Mouse (Mus musculus): Measurements from ENCODE around the gene Usp30. TPM values are rescaled to one million over a fixed set of nuclear protein-coding genes. Genes with fewer than 3 reads are reported as not detected.

The Usp30 gene
- polyA plus RNA-seq, 1 experiment, result 11.2 TPM

DNA sequence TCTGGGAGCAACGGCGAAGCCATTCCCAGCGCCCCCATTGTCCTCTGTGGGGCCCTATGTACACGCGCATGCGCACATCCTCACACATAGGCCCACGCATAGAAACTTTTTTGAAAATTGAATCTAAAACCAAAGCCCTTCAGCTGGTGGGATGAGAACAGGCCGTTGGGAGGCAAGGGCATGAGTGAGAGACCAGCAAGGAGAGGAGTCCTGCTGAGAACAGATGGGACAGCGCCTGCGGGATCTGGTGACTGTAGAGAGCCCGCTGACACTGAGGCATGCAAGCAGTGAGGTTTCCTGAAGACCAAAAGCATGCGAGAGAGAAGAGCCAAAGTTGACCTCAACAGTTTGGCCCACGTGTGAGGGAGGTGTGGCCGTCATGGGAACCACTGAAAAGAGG lies 20.2 kb downstream of the Usp30 start:
- no peak overlapping the region for H3ac ChIP-seq (ENCODE audit: control insufficient read depth, insufficient read length, low read depth)
- no peaks in the 10 kb centered on the region for H3K79me2 ChIP-seq (ENCODE audit: control insufficient read depth, insufficient read depth)
- TF ChIP-seq CEBPB (IDR thresholded peaks at IDR 0.05; ENCODE audit: low read depth), result no peak
- no peak overlapping the region for H3K4me3 ChIP-seq (ENCODE audit: insufficient read depth, poor library complexity, severe bottlenecking)
- peaks cover 19% of the 10 kb centered on the region for H3K27me3 ChIP-seq (ENCODE audit: control insufficient read depth, insufficient read depth, insufficient read length)
- no peaks in the 10 kb centered on the region for H3K79me3 ChIP-seq (ENCODE audit: low read depth)
- H3K36me3 ChIP-seq (ENCODE audit: control insufficient read depth, insufficient read depth), result no peaks in the 10 kb centered on the region

DNA sequence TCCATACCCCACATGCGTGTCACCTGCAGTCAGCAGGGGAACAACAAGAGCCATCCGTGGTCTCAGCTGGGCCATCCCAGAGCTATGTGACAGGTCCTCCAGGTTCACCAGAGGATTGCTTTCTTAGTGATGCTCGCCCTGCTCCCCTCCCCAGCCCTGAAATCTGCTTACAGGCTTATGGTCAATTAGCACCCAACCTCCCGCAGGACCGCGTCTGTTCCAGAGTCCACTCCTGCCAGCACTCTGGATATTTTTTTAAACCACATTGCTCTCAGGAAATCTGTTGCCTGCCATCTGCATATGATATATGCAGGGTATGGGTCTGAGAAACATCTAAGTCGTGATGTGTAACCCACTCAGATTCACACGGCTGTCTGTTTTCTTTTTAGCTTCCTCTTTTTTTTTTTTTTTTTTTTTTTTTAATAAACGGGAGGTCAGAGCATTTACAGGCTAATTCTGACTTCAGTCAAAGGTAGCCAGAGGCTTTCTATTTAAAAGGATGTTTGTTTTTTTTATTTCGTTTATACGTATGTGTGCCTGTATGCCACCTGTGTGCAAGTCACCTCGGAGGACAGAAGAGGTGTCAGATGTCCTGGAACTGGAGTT lies 22.7 kb downstream of the Usp30 start:
- no peaks in the 10 kb centered on the region for H3K79me2 ChIP-seq (ENCODE audit: control insufficient read depth, insufficient read depth)

DNA sequence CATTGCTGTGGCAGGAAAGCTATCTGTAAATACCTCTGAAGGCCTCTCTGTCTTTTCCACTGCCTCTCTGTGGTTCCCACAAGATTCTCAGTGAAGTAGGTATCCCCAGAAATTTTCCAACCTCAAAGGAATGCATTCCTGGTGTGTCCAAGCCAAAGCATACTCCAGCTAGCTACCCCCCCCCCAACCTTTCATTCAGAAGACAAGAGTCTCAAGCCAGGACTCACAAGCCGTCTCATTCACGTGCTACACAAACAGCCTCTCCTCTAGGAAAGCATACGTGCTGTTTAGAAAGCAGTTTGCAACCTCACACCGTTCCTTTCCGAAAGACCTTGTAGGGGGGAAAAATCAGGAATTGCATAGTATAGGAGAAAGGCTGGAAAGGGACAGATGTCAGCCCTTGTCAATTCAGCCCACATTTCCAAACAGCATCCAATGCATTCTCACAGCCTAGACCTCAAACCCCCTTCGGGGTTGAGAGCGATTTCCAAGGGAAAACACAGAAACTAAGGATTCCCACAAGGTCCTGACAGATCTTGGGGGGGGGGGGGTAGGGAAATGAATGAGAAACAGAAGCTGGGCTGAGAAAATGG lies 25.3 kb downstream of the Usp30 start:
- H3K79me3 ChIP-seq (ENCODE audit: low read depth), result no peaks in the 10 kb centered on the region
- peaks cover 23% of the 10 kb centered on the region for H3K27me3 ChIP-seq (ENCODE audit: control insufficient read depth, insufficient read depth, insufficient read length)
- H3K36me3 ChIP-seq (ENCODE audit: control insufficient read depth, insufficient read depth), result no peaks in the 10 kb centered on the region
- H3K79me2 ChIP-seq (ENCODE audit: control insufficient read depth, insufficient read depth), result no peaks in the 10 kb centered on the region
- TF ChIP-seq USF1 (IDR thresholded peaks at IDR 0.05; ENCODE audit: low read depth), result no peak
- no peak for TF ChIP-seq CEBPB (IDR thresholded peaks at IDR 0.05; ENCODE audit: low read depth)
- TF ChIP-seq FOSL1 (IDR thresholded peaks at IDR 0.05; ENCODE audit: insufficient read depth, low read length, poor library complexity, severe bottlenecking), result no peak
- no peak for TF ChIP-seq MYOD1 (IDR thresholded peaks at IDR 0.05; ENCODE audit: control insufficient read depth, insufficient read length, low read depth)
- TF ChIP-seq MAX (IDR thresholded peaks at IDR 0.05), result no peak
- no peak for TF ChIP-seq MYOG (IDR thresholded peaks at IDR 0.05; ENCODE audit: control insufficient read depth, extremely low read depth, insufficient read length)
- TF ChIP-seq CTCF (IDR thresholded peaks at IDR 0.05; ENCODE audit: control insufficient read depth, insufficient read depth, insufficient read length), result no peak
- H3K4me3 ChIP-seq (ENCODE audit: insufficient read depth, poor library complexity, severe bottlenecking), result no peak overlapping the region
- no peak overlapping the region for H3ac ChIP-seq (ENCODE audit: control insufficient read depth, insufficient read length, low read depth)

More for the DNA sequence above, 22.7 kb downstream of the Usp30 start:
- Histone ChIP-seq H3K4me3 (ENCODE audit: insufficient read depth, poor library complexity, severe bottlenecking) (no peak overlapping the region), H3ac (ENCODE audit: control insufficient read depth, insufficient read length, low read depth) (no peak overlapping the region), H3K27me3 (ENCODE audit: control insufficient read depth, insufficient read depth, insufficient read length) (peaks cover 16% of the 10 kb centered on the region), H3K79me3 (ENCODE audit: low read depth) (no peaks in the 10 kb centered on the region), H3K36me3 (ENCODE audit: control insufficient read depth, insufficient read depth) (no peaks in the 10 kb centered on the region)
- no peak for TF ChIP-seq CEBPB (IDR thresholded peaks at IDR 0.05; ENCODE audit: low read depth)
- TF ChIP-seq MYOD1 (IDR thresholded peaks at IDR 0.05; ENCODE audit: control insufficient read depth, insufficient read length, low read depth), result no peak
- TF ChIP-seq MYOG (IDR thresholded peaks at IDR 0.05; ENCODE audit: control insufficient read depth, extremely low read depth, insufficient read length), result no peak
- no peak for TF ChIP-seq CTCF (IDR thresholded peaks at IDR 0.05; ENCODE audit: control insufficient read depth, insufficient read depth, insufficient read length)
- no peak for TF ChIP-seq FOSL1 (IDR thresholded peaks at IDR 0.05; ENCODE audit: insufficient read depth, low read length, poor library complexity, severe bottlenecking)

DNA sequence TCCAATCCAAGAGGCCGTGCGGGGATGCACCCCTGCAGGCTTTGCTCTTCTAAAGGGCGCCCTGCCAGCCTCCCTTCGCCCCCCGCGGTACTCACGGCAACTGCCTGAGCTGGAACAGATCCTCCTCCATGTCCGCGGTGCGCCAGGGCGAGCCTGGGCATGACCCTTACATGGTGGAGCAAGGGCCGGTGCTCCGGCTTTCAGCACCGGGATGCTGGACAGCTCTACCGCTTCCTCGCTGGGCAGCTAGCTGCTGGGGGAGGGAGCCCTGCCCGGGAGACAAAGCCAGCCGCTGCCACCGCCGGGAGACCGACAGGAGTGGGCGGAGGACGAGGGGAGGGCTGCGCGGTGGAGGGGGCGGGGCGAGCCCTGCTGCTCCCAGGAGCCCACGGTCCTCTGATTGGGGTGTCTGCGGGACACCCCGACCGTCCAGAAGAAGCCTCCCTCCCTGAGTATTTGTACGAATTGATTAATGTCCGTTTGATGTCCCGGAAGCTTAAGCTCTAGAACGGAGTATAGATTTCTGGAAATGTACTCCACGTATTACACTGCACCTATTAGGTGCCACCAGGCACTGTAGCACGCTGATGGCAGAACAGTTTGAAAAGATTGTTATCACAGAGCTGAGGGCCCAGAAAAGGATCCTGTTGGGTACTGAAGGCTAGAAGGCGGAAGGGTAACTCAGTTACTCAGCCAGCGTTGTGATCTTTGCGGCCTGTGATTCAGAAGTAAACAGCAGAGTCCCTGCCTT lies 26.0 kb downstream of the Usp30 start, which contains the start of gene Svop:
Gene Svop, minus strand, starts transcription at position 514 of the 751 bp plus-strand sequence.
- no peaks in the 10 kb centered on the region for H3K36me3 ChIP-seq (ENCODE audit: control insufficient read depth, insufficient read depth)

GRCm38 (mm10) chr5:114099709-114100389 lies 34.6 kb downstream of the Usp30 start:
- TF ChIP-seq MAX (IDR thresholded peaks at IDR 0.05), result no peak
- no peak for TF ChIP-seq CTCF (IDR thresholded peaks at IDR 0.05; ENCODE audit: control insufficient read depth, insufficient read depth, insufficient read length)
- no peak for TF ChIP-seq FOSL1 (IDR thresholded peaks at IDR 0.05; ENCODE audit: insufficient read depth, low read length, poor library complexity, severe bottlenecking)
- TF ChIP-seq MYOD1 (IDR thresholded peaks at IDR 0.05; ENCODE audit: control insufficient read depth, insufficient read length, low read depth), result no peak
- TF ChIP-seq CEBPB (IDR thresholded peaks at IDR 0.05; ENCODE audit: low read depth), result no peak
- TF ChIP-seq MYOG (IDR thresholded peaks at IDR 0.05; ENCODE audit: control insufficient read depth, extremely low read depth, insufficient read length), result no peak
- TF ChIP-seq USF1 (IDR thresholded peaks at IDR 0.05; ENCODE audit: low read depth), result no peak
- H3K36me3 ChIP-seq (ENCODE audit: control insufficient read depth, insufficient read depth), result no peaks in the 10 kb centered on the region
- H3K79me3 ChIP-seq (ENCODE audit: low read depth), result no peaks in the 10 kb centered on the region
- peaks cover 1% of the 10 kb centered on the region for H3K27me3 ChIP-seq (ENCODE audit: control insufficient read depth, insufficient read depth, insufficient read length)
- peak overlapping the region; percentile 72 for H3K4me3 ChIP-seq (ENCODE audit: insufficient read depth, poor library complexity, severe bottlenecking)
- H3ac ChIP-seq (ENCODE audit: control insufficient read depth, insufficient read length, low read depth), result peak overlapping the region; percentile 81
- H3K79me2 ChIP-seq (ENCODE audit: control insufficient read depth, insufficient read depth), result peaks cover 19% of the 10 kb centered on the region

More for the DNA sequence above, 26.0 kb downstream of the Usp30 start, which contains the start of gene Svop:
- no peak for TF ChIP-seq MAX (IDR thresholded peaks at IDR 0.05)
- TF ChIP-seq MYOG (IDR thresholded peaks at IDR 0.05; ENCODE audit: control insufficient read depth, extremely low read depth, insufficient read length), result no peak
- TF ChIP-seq FOSL1 (IDR thresholded peaks at IDR 0.05; ENCODE audit: insufficient read depth, low read length, poor library complexity, severe bottlenecking), result no peak
- TF ChIP-seq MYOD1 (IDR thresholded peaks at IDR 0.05; ENCODE audit: control insufficient read depth, insufficient read length, low read depth), result no peak
- TF ChIP-seq CTCF (IDR thresholded peaks at IDR 0.05; ENCODE audit: control insufficient read depth, insufficient read depth, insufficient read length), result no peak
- TF ChIP-seq USF1 (IDR thresholded peaks at IDR 0.05; ENCODE audit: low read depth), result no peak
- no peak for TF ChIP-seq CEBPB (IDR thresholded peaks at IDR 0.05; ENCODE audit: low read depth)
- H3K79me2 ChIP-seq (ENCODE audit: control insufficient read depth, insufficient read depth), result no peaks in the 10 kb centered on the region
- H3K27me3 ChIP-seq (ENCODE audit: control insufficient read depth, insufficient read depth, insufficient read length), result peaks cover 18% of the 10 kb centered on the region
- H3K4me3 ChIP-seq (ENCODE audit: insufficient read depth, poor library complexity, severe bottlenecking), result no peak within 1 kb of the TSS
- no peak within 1 kb of the TSS for H3ac ChIP-seq (ENCODE audit: control insufficient read depth, insufficient read length, low read depth)
- no peaks in the 10 kb centered on the region for H3K79me3 ChIP-seq (ENCODE audit: low read depth)

Data from C2C12 (cell line).